Mouse (Mus musculus) skeletal muscle tissue, adult 2 months (tissue): ENCODE measurements at regions not wholly inside any gene's neighbourhood (a gene's known extent, or its start where the extent isn't known, plus 50 kb on each side); places are given as distances from the start of the nearest gene placed in this dataset.
"Not testable (repeated sequence)": the region's sequence is repeated elsewhere in the genome, so short reads cannot be mapped to it uniquely, and the experiment has no call there.

Experiments
- DNase-seq: peaks from one replicate; pipeline ENCODE4 v3.0.0-alpha.2; 2012; ENCODE audit warnings: low read depth, low spot score

- DNase-seq: no peak
Measured at GRCm38 (mm10) chr16:55582029-55582428, 256.7 kb downstream of the Nfkbiz start.

GRCm38 (mm10) chr16:55580827-55581226 lies 257.9 kb downstream of the Nfkbiz start:
- DNase-seq: no peak

GRCm38 (mm10) chr16:55578686-55579085 lies 260.0 kb downstream of the Nfkbiz start:
- DNase-seq: no peak

GRCm38 (mm10) chr16:55575609-55576283 lies 263.0 kb downstream of the Nfkbiz start:
- not testable (repeated sequence) for DNase-seq

- DNase-seq: peak; percentile 45
Measured at GRCm38 (mm10) chr16:55571106-55571505, 267.6 kb downstream of the Nfkbiz start.

- DNase-seq: no peak
Measured at GRCm38 (mm10) chr16:55570097-55570496, 268.6 kb downstream of the Nfkbiz start.

GRCm38 (mm10) chr16:55555821-55556535 lies 258.2 kb upstream of the Zpld1 start:
- DNase-seq: no peak

- no peak for DNase-seq
Measured at GRCm38 (mm10) chr16:55555224-55555623, 257.4 kb upstream of the Zpld1 start.

- DNase-seq: no peak
Measured at GRCm38 (mm10) chr16:55553896-55554295, 256.1 kb upstream of the Zpld1 start.

- DNase-seq: no peak
Measured at GRCm38 (mm10) chr16:55551348-55551747, 253.6 kb upstream of the Zpld1 start.

- peak; percentile 35 for DNase-seq
Measured at GRCm38 (mm10) chr16:55550649-55551312, 253.0 kb upstream of the Zpld1 start.

GRCm38 (mm10) chr16:55547095-55547494 lies 249.3 kb upstream of the Zpld1 start:
- no peak for DNase-seq

GRCm38 (mm10) chr16:55540336-55541015 lies 242.7 kb upstream of the Zpld1 start:
- no peak for DNase-seq

GRCm38 (mm10) chr16:55539179-55539578 lies 241.4 kb upstream of the Zpld1 start:
- DNase-seq: no peak

GRCm38 (mm10) chr16:55537548-55537947 lies 239.8 kb upstream of the Zpld1 start:
- no peak for DNase-seq

- DNase-seq: no peak
Measured at GRCm38 (mm10) chr16:55532686-55533085, 234.9 kb upstream of the Zpld1 start.

GRCm38 (mm10) chr16:55530844-55531243 lies 233.1 kb upstream of the Zpld1 start:
- DNase-seq: no peak

- no peak for DNase-seq
Measured at GRCm38 (mm10) chr16:55527680-55528079, 229.9 kb upstream of the Zpld1 start.

- DNase-seq: no peak
Measured at GRCm38 (mm10) chr16:55526230-55526842, 228.6 kb upstream of the Zpld1 start.

GRCm38 (mm10) chr16:55523264-55523663 lies 225.5 kb upstream of the Zpld1 start:
- no peak for DNase-seq

- no peak for DNase-seq
Measured at GRCm38 (mm10) chr16:55522283-55522682, 224.5 kb upstream of the Zpld1 start.
